Mouse (Mus musculus) midbrain, embryonic 13.5 days (tissue): ENCODE measurements at regions not wholly inside any gene's neighbourhood (a gene's known extent, or its start where the extent isn't known, plus 50 kb on each side); places are given as distances from the start of the nearest gene placed in this dataset.

Experiments used
- ATAC-seq: fragments of 200-750 bp; cut with Nextera tagmentation; 2 replicates; pipeline ENCODE4 v1.8.0; 2017; ENCODE audit warnings: mild to moderate bottlenecking, moderate TSS enrichment, moderate library complexity
- H3K27ac ChIP-seq: fragments of 300-500 bp; sonication (generic); 2 replicates; pipeline ENCODE4 v1.5.1; 2015; ENCODE audit warnings: inconsistent platforms, mild to moderate bottlenecking, moderate library complexity
- H3K27me3 ChIP-seq: fragments of 300-500 bp; sonication (generic); 2 replicates; pipeline ENCODE4 v1.6.1; 2015; ENCODE audit warnings: mild to moderate bottlenecking, inconsistent platforms
- H3K36me3 ChIP-seq: fragments of 300-500 bp; sonication (generic); 2 replicates; pipeline ENCODE4 v1.6.1; 2015; ENCODE audit warnings: mild to moderate bottlenecking, inconsistent platforms
- H3K4me1 ChIP-seq: fragments of 300-500 bp; sonication (generic); replicated peaks from 2 replicates; pipeline ENCODE4 v1.6.1; 2015; ENCODE audit warnings: inconsistent platforms
- H3K4me2 ChIP-seq: fragments of 300-500 bp; sonication (generic); replicated peaks from 2 replicates; pipeline ENCODE4 v1.6.1; 2015; ENCODE audit warnings: moderate library complexity, mild to moderate bottlenecking, inconsistent platforms
- H3K4me3 ChIP-seq: fragments of 300-500 bp; sonication (generic); replicated peaks from 2 replicates; pipeline ENCODE4 v1.5.1; 2015; ENCODE audit warnings: mild to moderate bottlenecking, inconsistent platforms
- H3K9ac ChIP-seq: fragments of 300-500 bp; sonication (generic); replicated peaks from 2 replicates; pipeline ENCODE4 v1.6.1; 2015; ENCODE audit warnings: mild to moderate bottlenecking, inconsistent platforms
- H3K9me3 ChIP-seq: fragments of 300-500 bp; sonication (generic); 2 replicates; pipeline ENCODE4 v1.6.1; 2016; ENCODE audit warnings: mild to moderate bottlenecking, inconsistent platforms
- WGBS: fragments of 180-500 bp; shearing (Covaris S2); methylation state at CpG from one replicate; pipeline ENCODE4 v1.1.7; 2015; 5-methylcytosine and 5-hydroxymethylcytosine counted together

GRCm38 (mm10) chr8:39833251-39833650 is 841.6 kb upstream of the Adam24 start:
- no peaks in the 10 kb centered on the region for H3K4me1 ChIP-seq
- H3K27me3 ChIP-seq = no peaks in the 10 kb centered on the region
- no peak for ATAC-seq
- H3K9me3 ChIP-seq = no peaks in the 10 kb centered on the region
- no peak overlapping the region for H3K4me2 ChIP-seq
- no peak overlapping the region for H3K4me3 ChIP-seq
- 89% methylated on average over 1 of the region's 1 CpGs for WGBS
- H3K36me3 ChIP-seq = no peaks in the 10 kb centered on the region
- H3K9ac ChIP-seq = no peak overlapping the region
- H3K27ac ChIP-seq = no peak overlapping the region

GRCm38 (mm10) chr8:39846854-39847253 is 828.0 kb upstream of the Adam24 start:
- Histone ChIP-seq H3K27me3 (no peaks in the 10 kb centered on the region), H3K9me3 (no peaks in the 10 kb centered on the region), H3K27ac (no peak overlapping the region), H3K36me3 (no peaks in the 10 kb centered on the region), H3K9ac (no peak overlapping the region), H3K4me3 (no peak overlapping the region), H3K4me2 (no peak overlapping the region), H3K4me1 (no peaks in the 10 kb centered on the region)
- 78% methylated on average over 2 of the region's 2 CpGs for WGBS
- ATAC-seq = no peak

- Histone ChIP-seq H3K9ac (no peak overlapping the region), H3K9me3 (no peaks in the 10 kb centered on the region), H3K4me1 (no peaks in the 10 kb centered on the region), H3K27me3 (no peaks in the 10 kb centered on the region), H3K4me3 (no peak overlapping the region), H3K4me2 (no peak overlapping the region), H3K36me3 (no peaks in the 10 kb centered on the region), H3K27ac (no peak overlapping the region)
- 85% methylated on average over 2 of the region's 2 CpGs for WGBS
- no peak for ATAC-seq
These were observed 812.3 kb upstream of the Adam24 start for GRCm38 (mm10) chr8:39862544-39862943.

- H3K36me3 ChIP-seq = no peaks in the 10 kb centered on the region
- no peak for ATAC-seq
- 90% methylated on average over 1 of the region's 1 CpGs for WGBS
- H3K27ac ChIP-seq = no peak overlapping the region
- no peak overlapping the region for H3K9ac ChIP-seq
- no peaks in the 10 kb centered on the region for H3K9me3 ChIP-seq
- H3K4me3 ChIP-seq = no peak overlapping the region
- no peaks in the 10 kb centered on the region for H3K27me3 ChIP-seq
- no peak overlapping the region for H3K4me2 ChIP-seq
- no peaks in the 10 kb centered on the region for H3K4me1 ChIP-seq
These were observed 772.6 kb upstream of the Adam24 start for GRCm38 (mm10) chr8:39902251-39902650.

GRCm38 (mm10) chr8:39912926-39913325 is 762.0 kb upstream of the Adam24 start:
- Histone ChIP-seq H3K4me1 (no peaks in the 10 kb centered on the region), H3K9ac (no peak overlapping the region), H3K27ac (no peak overlapping the region), H3K27me3 (no peaks in the 10 kb centered on the region), H3K9me3 (no peaks in the 10 kb centered on the region), H3K4me2 (no peak overlapping the region), H3K36me3 (no peaks in the 10 kb centered on the region), H3K4me3 (no peak overlapping the region)
- ATAC-seq = no peak
- 71% methylated on average over 2 of the region's 2 CpGs for whole genome bisulfite sequencing

- H3K4me1 ChIP-seq = no peaks in the 10 kb centered on the region
- H3K36me3 ChIP-seq = no peaks in the 10 kb centered on the region
- H3K9ac ChIP-seq = no peak overlapping the region
- H3K27ac ChIP-seq = no peak overlapping the region
- 78% methylated on average over 2 of the region's 2 CpGs for WGBS
- no peak overlapping the region for H3K4me2 ChIP-seq
- no peak overlapping the region for H3K4me3 ChIP-seq
- no peaks in the 10 kb centered on the region for H3K27me3 ChIP-seq
- no peaks in the 10 kb centered on the region for H3K9me3 ChIP-seq
- no peak for ATAC-seq
These were observed 753.5 kb upstream of the Adam24 start for GRCm38 (mm10) chr8:39921336-39921735.

- WGBS = 52% methylated on average over 2 of the region's 2 CpGs
- H3K4me3 ChIP-seq = no peak overlapping the region
- H3K9me3 ChIP-seq = no peaks in the 10 kb centered on the region
- no peak for ATAC-seq
- H3K9ac ChIP-seq = no peak overlapping the region
- H3K4me2 ChIP-seq = no peak overlapping the region
- H3K27ac ChIP-seq = no peak overlapping the region
- no peaks in the 10 kb centered on the region for H3K4me1 ChIP-seq
- H3K36me3 ChIP-seq = no peaks in the 10 kb centered on the region
- H3K27me3 ChIP-seq = no peaks in the 10 kb centered on the region
These were observed 751.1 kb upstream of the Adam24 start for GRCm38 (mm10) chr8:39923741-39924140.

GRCm38 (mm10) chr8:39950178-39950896 is 724.5 kb upstream of the Adam24 start:
- H3K27ac ChIP-seq = no peak overlapping the region
- H3K4me1 ChIP-seq = no peaks in the 10 kb centered on the region
- 69% methylated on average over 6 of the region's 6 CpGs for WGBS

GRCm38 (mm10) chr8:39954497-39954896 is 720.4 kb upstream of the Adam24 start:
- Histone ChIP-seq H3K4me3 (no peak overlapping the region), H3K27me3 (no peaks in the 10 kb centered on the region), H3K4me1 (no peaks in the 10 kb centered on the region), H3K36me3 (no peaks in the 10 kb centered on the region), H3K9ac (no peak overlapping the region), H3K9me3 (no peaks in the 10 kb centered on the region), H3K4me2 (no peak overlapping the region), H3K27ac (no peak overlapping the region)
- no peak for ATAC-seq
- WGBS = 67% methylated on average over 5 of the region's 5 CpGs

More at GRCm38 (mm10) chr8:39950178-39950896, 724.5 kb upstream of the Adam24 start:
- Histone ChIP-seq H3K4me2 (no peak overlapping the region), H3K9ac (no peak overlapping the region), H3K9me3 (no peaks in the 10 kb centered on the region), H3K36me3 (no peaks in the 10 kb centered on the region), H3K27me3 (no peaks in the 10 kb centered on the region), H3K4me3 (no peak overlapping the region)
- peak; percentile 75 for ATAC-seq

GRCm38 (mm10) chr8:39954924-39955323 is 720.0 kb upstream of the Adam24 start:
- Histone ChIP-seq H3K9ac (no peak overlapping the region), H3K4me3 (no peak overlapping the region), H3K27ac (no peak overlapping the region), H3K4me2 (no peak overlapping the region), H3K27me3 (no peaks in the 10 kb centered on the region), H3K9me3 (no peaks in the 10 kb centered on the region), H3K36me3 (no peaks in the 10 kb centered on the region), H3K4me1 (no peaks in the 10 kb centered on the region)
- 46% methylated on average over 4 of the region's 4 CpGs for WGBS
- no peak for ATAC-seq

GRCm38 (mm10) chr8:40005207-40005837 is 669.6 kb upstream of the Adam24 start:
- Histone ChIP-seq H3K4me2 (no peak overlapping the region), H3K4me3 (no peak overlapping the region), H3K4me1 (no peaks in the 10 kb centered on the region), H3K36me3 (no peaks in the 10 kb centered on the region), H3K9me3 (no peaks in the 10 kb centered on the region), H3K27ac (no peak overlapping the region), H3K27me3 (no peaks in the 10 kb centered on the region), H3K9ac (no peak overlapping the region)
- no peak for ATAC-seq
- WGBS = 98% methylated on average over 1 of the region's 1 CpGs

GRCm38 (mm10) chr8:40019281-40019943 is 655.5 kb upstream of the Adam24 start:
- H3K27ac ChIP-seq = no peak overlapping the region
- H3K9ac ChIP-seq = no peak overlapping the region
- H3K4me1 ChIP-seq = no peaks in the 10 kb centered on the region

More at GRCm38 (mm10) chr8:40019281-40019943, 655.5 kb upstream of the Adam24 start:
- Histone ChIP-seq H3K36me3 (no peaks in the 10 kb centered on the region), H3K27me3 (no peaks in the 10 kb centered on the region), H3K9me3 (no peaks in the 10 kb centered on the region), H3K4me2 (no peak overlapping the region), H3K4me3 (no peak overlapping the region)
- WGBS = 95% methylated on average over 5 of the region's 5 CpGs
- ATAC-seq = no peak
